Mouse (Mus musculus): ENCODE results near the gene Hsd17b6. TPM values are rescaled to one million over a fixed set of nuclear protein-coding genes. Genes with fewer than 3 reads are reported as not detected.

Hsd17b6 gene
- total and polyA plus RNA-seq, 2 experiments from 2014 or later: not detected

- Histone ChIP-seq H3K27ac (ENCODE audit: low read depth) (no peak overlapping the region), H3K9ac (replicated peaks; ENCODE audit: low read depth, low read length) (no peak overlapping the region), H3K27me3 (ENCODE audit: control insufficient read depth, insufficient read depth, low read length) (no peaks in the 10 kb centered on the region), H3K9me3 (replicated peaks; ENCODE audit: control insufficient read depth, low read length) (no peaks in the 10 kb centered on the region), H3K4me3 (ENCODE audit: low read depth, low read length) (no peak overlapping the region), H3K4me1 (ENCODE audit: control insufficient read depth, insufficient read depth) (no peaks in the 10 kb centered on the region), H3K36me3 (replicated peaks; ENCODE audit: control insufficient read depth, insufficient read depth, low read length) (no peaks in the 10 kb centered on the region), H3K4me2 (ENCODE audit: low read depth, low read length) (no peak overlapping the region)
- no peak for TF ChIP-seq CTCF (IDR thresholded peaks at IDR 0.05; ENCODE audit: low read depth)
- no peak for TF ChIP-seq EP300 (IDR thresholded peaks at IDR 0.05; ENCODE audit: low read depth)
- no peak for DNase-seq (ENCODE audit: low spot score)
- WGBS: 51% methylated on average over 4 of the region's 4 CpGs
- ATAC-seq (ENCODE audit: insufficient read depth, low read depth): no peak
Measured at GRCm38 (mm10) chr10:127955034-127955433, 52.4 kb downstream of the Hsd17b6 start.

- H3K9me3 ChIP-seq (replicated peaks; ENCODE audit: control insufficient read depth, low read length): no peaks in the 10 kb centered on the region
- no peaks in the 10 kb centered on the region for H3K36me3 ChIP-seq (replicated peaks; ENCODE audit: control insufficient read depth, insufficient read depth, low read length)
- TF ChIP-seq EP300 (IDR thresholded peaks at IDR 0.05; ENCODE audit: low read depth): no peak
- TF ChIP-seq CTCF (IDR thresholded peaks at IDR 0.05; ENCODE audit: low read depth): no peak
- 57% methylated on average over 4 of the region's 4 CpGs for WGBS
- no peak overlapping the region for H3K27ac ChIP-seq (ENCODE audit: low read depth)
- H3K4me3 ChIP-seq (ENCODE audit: low read depth, low read length): no peak overlapping the region
- no peak overlapping the region for H3K4me2 ChIP-seq (ENCODE audit: low read depth, low read length)
- DNase-seq (ENCODE audit: low spot score) (no peak), ATAC-seq (ENCODE audit: insufficient read depth, low read depth) (no peak)
- H3K9ac ChIP-seq (replicated peaks; ENCODE audit: low read depth, low read length): no peak overlapping the region
- H3K4me1 ChIP-seq (ENCODE audit: control insufficient read depth, insufficient read depth): no peaks in the 10 kb centered on the region
- no peaks in the 10 kb centered on the region for H3K27me3 ChIP-seq (ENCODE audit: control insufficient read depth, insufficient read depth, low read length)
Measured at GRCm38 (mm10) chr10:127951821-127952220, 55.6 kb downstream of the Hsd17b6 start.

- no peaks in the 10 kb centered on the region for H3K4me1 ChIP-seq (ENCODE audit: control insufficient read depth, insufficient read depth)
- WGBS: 81% methylated on average over 9 of the region's 9 CpGs
- H3K27ac ChIP-seq (ENCODE audit: low read depth): no peak overlapping the region
- H3K27me3 ChIP-seq (ENCODE audit: control insufficient read depth, insufficient read depth, low read length): no peaks in the 10 kb centered on the region
- H3K4me2 ChIP-seq (ENCODE audit: low read depth, low read length): no peak overlapping the region
- no peak overlapping the region for H3K9ac ChIP-seq (replicated peaks; ENCODE audit: low read depth, low read length)
- ATAC-seq (ENCODE audit: insufficient read depth, low read depth) (no peak), DNase-seq (ENCODE audit: low spot score) (no peak)
- H3K9me3 ChIP-seq (replicated peaks; ENCODE audit: control insufficient read depth, low read length): no peaks in the 10 kb centered on the region
- H3K36me3 ChIP-seq (replicated peaks; ENCODE audit: control insufficient read depth, insufficient read depth, low read length): no peaks in the 10 kb centered on the region
- TF ChIP-seq EP300 (IDR thresholded peaks at IDR 0.05; ENCODE audit: low read depth): no peak
- TF ChIP-seq CTCF (IDR thresholded peaks at IDR 0.05; ENCODE audit: low read depth): no peak
- H3K4me3 ChIP-seq (ENCODE audit: low read depth, low read length): no peak overlapping the region
Measured at GRCm38 (mm10) chr10:127951390-127951789, 56.0 kb downstream of the Hsd17b6 start.

GRCm38 (mm10) chr10:127949596-127950130 lies 57.7 kb downstream of the Hsd17b6 start:
- H3K9me3 ChIP-seq (replicated peaks; ENCODE audit: control insufficient read depth, low read length): no peaks in the 10 kb centered on the region
- no peak overlapping the region for H3K27ac ChIP-seq (ENCODE audit: low read depth)
- ATAC-seq (ENCODE audit: insufficient read depth, low read depth) (no peak), DNase-seq (ENCODE audit: low spot score) (no peak)
- no peaks in the 10 kb centered on the region for H3K4me1 ChIP-seq (ENCODE audit: control insufficient read depth, insufficient read depth)
- WGBS: 67% methylated on average over 4 of the region's 4 CpGs
- no peaks in the 10 kb centered on the region for H3K36me3 ChIP-seq (replicated peaks; ENCODE audit: control insufficient read depth, insufficient read depth, low read length)
- no peak overlapping the region for H3K9ac ChIP-seq (replicated peaks; ENCODE audit: low read depth, low read length)
- TF ChIP-seq EP300 (IDR thresholded peaks at IDR 0.05; ENCODE audit: low read depth) (no peak), CTCF (IDR thresholded peaks at IDR 0.05; ENCODE audit: low read depth) (no peak)
- no peak overlapping the region for H3K4me3 ChIP-seq (ENCODE audit: low read depth, low read length)
- no peak overlapping the region for H3K4me2 ChIP-seq (ENCODE audit: low read depth, low read length)
- H3K27me3 ChIP-seq (ENCODE audit: control insufficient read depth, insufficient read depth, low read length): no peaks in the 10 kb centered on the region

GRCm38 (mm10) chr10:127945432-127946064 lies 61.9 kb downstream of the Hsd17b6 start:
- H3K9me3 ChIP-seq (replicated peaks; ENCODE audit: control insufficient read depth, low read length): no peaks in the 10 kb centered on the region
- ATAC-seq (ENCODE audit: insufficient read depth, low read depth) (peak; percentile 71; the same call in 1 of the 2 replicates), DNase-seq (ENCODE audit: low spot score) (peak; percentile 43)
- H3K4me3 ChIP-seq (ENCODE audit: low read depth, low read length): no peak overlapping the region
- no peaks in the 10 kb centered on the region for H3K4me1 ChIP-seq (ENCODE audit: control insufficient read depth, insufficient read depth)
- H3K27me3 ChIP-seq (ENCODE audit: control insufficient read depth, insufficient read depth, low read length): no peaks in the 10 kb centered on the region
- peak; percentile 85 for TF ChIP-seq CTCF (IDR thresholded peaks at IDR 0.05; ENCODE audit: low read depth)
- TF ChIP-seq EP300 (IDR thresholded peaks at IDR 0.05; ENCODE audit: low read depth): no peak
- 33% methylated on average over 5 of the region's 5 CpGs for WGBS
- H3K27ac ChIP-seq (ENCODE audit: low read depth): no peak overlapping the region
- no peak overlapping the region for H3K4me2 ChIP-seq (ENCODE audit: low read depth, low read length)
- H3K36me3 ChIP-seq (replicated peaks; ENCODE audit: control insufficient read depth, insufficient read depth, low read length): no peaks in the 10 kb centered on the region
- H3K9ac ChIP-seq (replicated peaks; ENCODE audit: low read depth, low read length): no peak overlapping the region

Other genes starting within 250 kb of the Hsd17b6 start
- not detected in 2 replicates for gene Rdh1, start 247.9 kb downstream of the Hsd17b6 start, total RNA-seq (2014; rRNA removed; ENCODE audit: low replicate concordance)
- gene Rdh1, start 247.9 kb downstream of the Hsd17b6 start, polyA plus RNA-seq (2015; fragmentation: Nextera tagmentation; extraction: Ambion mirVana): not detected in 2 replicates
- gene Rdh16f1, start 247.8 kb downstream of the Hsd17b6 start, total RNA-seq (2014; rRNA removed; ENCODE audit: low replicate concordance): not detected in 2 replicates
- gene Rdh16f1, start 247.8 kb downstream of the Hsd17b6 start, polyA plus RNA-seq (2015; fragmentation: Nextera tagmentation; extraction: Ambion mirVana): 0.22 TPM in 1 of 2 replicates, not detected in the other
- 0.04 and 0.27 TPM in 2 replicates for gene Rdh9, start 231.2 kb downstream of the Hsd17b6 start, total RNA-seq (2014; rRNA removed; ENCODE audit: low replicate concordance)
- gene Rdh9, start 231.2 kb downstream of the Hsd17b6 start, polyA plus RNA-seq (2015; fragmentation: Nextera tagmentation; extraction: Ambion mirVana): 0.34 TPM in 1 of 2 replicates, not detected in the other
- gene Rdh16, start 206.5 kb downstream of the Hsd17b6 start, total RNA-seq (2014; rRNA removed; ENCODE audit: low replicate concordance): not detected in 2 replicates
- not detected in 2 replicates for gene Rdh16, start 206.5 kb downstream of the Hsd17b6 start, polyA plus RNA-seq (2015; fragmentation: Nextera tagmentation; extraction: Ambion mirVana)
- gene Rdh19, start 157.7 kb downstream of the Hsd17b6 start, total RNA-seq (2014; rRNA removed; ENCODE audit: low replicate concordance): not detected in 2 replicates
- gene Rdh19, start 157.7 kb downstream of the Hsd17b6 start, polyA plus RNA-seq (2015; fragmentation: Nextera tagmentation; extraction: Ambion mirVana): not detected in 2 replicates
- gene Rdh16f2, start 141.1 kb downstream of the Hsd17b6 start, total RNA-seq (2014; rRNA removed; ENCODE audit: low replicate concordance): not detected in 2 replicates
- gene Rdh16f2, start 141.1 kb downstream of the Hsd17b6 start, polyA plus RNA-seq (2015; fragmentation: Nextera tagmentation; extraction: Ambion mirVana): not detected in 2 replicates
- 0.46 TPM in 1 of 2 replicates, not detected in the other for gene Rdh7, start 118.8 kb downstream of the Hsd17b6 start, total RNA-seq (2014; rRNA removed; ENCODE audit: low replicate concordance)
- gene Rdh7, start 118.8 kb downstream of the Hsd17b6 start, polyA plus RNA-seq (2015; fragmentation: Nextera tagmentation; extraction: Ambion mirVana): not detected in 2 replicates
- not detected in 2 replicates for gene Sdr9c7, start 109.1 kb downstream of the Hsd17b6 start, total RNA-seq (2014; rRNA removed; ENCODE audit: low replicate concordance)
- gene Sdr9c7, start 109.1 kb downstream of the Hsd17b6 start, polyA plus RNA-seq (2015; fragmentation: Nextera tagmentation; extraction: Ambion mirVana): not detected in 2 replicates
- 10.0 and 21.1 TPM in 2 replicates for gene Prim1, start 7.6 kb upstream of the Hsd17b6 start, total RNA-seq (2014; rRNA removed; ENCODE audit: low replicate concordance)
- 16.1 and 19.1 TPM in 2 replicates for gene Prim1, start 7.6 kb upstream of the Hsd17b6 start, polyA plus RNA-seq (2015; fragmentation: Nextera tagmentation; extraction: Ambion mirVana)
- gene Naca, start 28.0 kb upstream of the Hsd17b6 start, total RNA-seq (2014; rRNA removed; ENCODE audit: low replicate concordance): 307 and 346 TPM in 2 replicates
- 370 and 382 TPM in 2 replicates for gene Naca, start 28.0 kb upstream of the Hsd17b6 start, polyA plus RNA-seq (2015; fragmentation: Nextera tagmentation; extraction: Ambion mirVana)
- gene Ptges3, start 51.3 kb upstream of the Hsd17b6 start, total RNA-seq (2014; rRNA removed; ENCODE audit: low replicate concordance): 48.4 and 59.2 TPM in 2 replicates
- 209 and 211 TPM in 2 replicates for gene Ptges3, start 51.3 kb upstream of the Hsd17b6 start, polyA plus RNA-seq (2015; fragmentation: Nextera tagmentation; extraction: Ambion mirVana)
- 19,517 and 23,614 TPM in 2 replicates for gene Atp5b, start 75.7 kb upstream of the Hsd17b6 start, total RNA-seq (2014; rRNA removed; ENCODE audit: low replicate concordance)
- 9,758 and 9,784 TPM in 2 replicates for gene Atp5b, start 75.7 kb upstream of the Hsd17b6 start, polyA plus RNA-seq (2015; fragmentation: Nextera tagmentation; extraction: Ambion mirVana)
- gene Baz2a, start 84.0 kb upstream of the Hsd17b6 start, total RNA-seq (2014; rRNA removed; ENCODE audit: low replicate concordance): 15.8 and 16.7 TPM in 2 replicates
- 7.2 and 7.7 TPM in 2 replicates for gene Baz2a, start 84.0 kb upstream of the Hsd17b6 start, polyA plus RNA-seq (2015; fragmentation: Nextera tagmentation; extraction: Ambion mirVana)
- 41.9 and 59.4 TPM in 2 replicates for gene Rbms2, start 172.7 kb upstream of the Hsd17b6 start, total RNA-seq (2014; rRNA removed; ENCODE audit: low replicate concordance)
- 29.0 and 29.9 TPM in 2 replicates for gene Rbms2, start 172.7 kb upstream of the Hsd17b6 start, polyA plus RNA-seq (2015; fragmentation: Nextera tagmentation; extraction: Ambion mirVana)
- gene Gls2, start 186.8 kb upstream of the Hsd17b6 start, total RNA-seq (2014; rRNA removed; ENCODE audit: low replicate concordance): not detected in 2 replicates
- gene Gls2, start 186.8 kb upstream of the Hsd17b6 start, polyA plus RNA-seq (2015; fragmentation: Nextera tagmentation; extraction: Ambion mirVana): 0.14 and 0.33 TPM in 2 replicates
- gene Spryd4, start 204.2 kb upstream of the Hsd17b6 start, total RNA-seq (2014; rRNA removed; ENCODE audit: low replicate concordance): 83.9 and 93.1 TPM in 2 replicates
- 45.8 and 50.1 TPM in 2 replicates for gene Spryd4, start 204.2 kb upstream of the Hsd17b6 start, polyA plus RNA-seq (2015; fragmentation: Nextera tagmentation; extraction: Ambion mirVana)
- not detected in 2 replicates for gene Mip, start 218.2 kb upstream of the Hsd17b6 start, total RNA-seq (2014; rRNA removed; ENCODE audit: low replicate concordance)
- gene Mip, start 218.2 kb upstream of the Hsd17b6 start, polyA plus RNA-seq (2015; fragmentation: Nextera tagmentation; extraction: Ambion mirVana): not detected in 2 replicates
- 7.9 and 15.2 TPM in 2 replicates for gene Timeless, start 224.5 kb upstream of the Hsd17b6 start, total RNA-seq (2014; rRNA removed; ENCODE audit: low replicate concordance)
- gene Timeless, start 224.5 kb upstream of the Hsd17b6 start, polyA plus RNA-seq (2015; fragmentation: Nextera tagmentation; extraction: Ambion mirVana): 10.5 and 11.1 TPM in 2 replicates
- gene Apon, start 246.5 kb upstream of the Hsd17b6 start, total RNA-seq (2014; rRNA removed; ENCODE audit: low replicate concordance): not detected in 2 replicates
- gene Apon, start 246.5 kb upstream of the Hsd17b6 start, polyA plus RNA-seq (2015; fragmentation: Nextera tagmentation; extraction: Ambion mirVana): 0.14 TPM in 1 of 2 replicates, not detected in the other

Data from heart, postnatal 0 days (tissue).